Mouse (Mus musculus) 416B (cell line): Measurements from ENCODE around the gene Ubap1l.
"Not testable (repeated sequence)": the region's sequence is repeated elsewhere in the genome, so short reads cannot be mapped to it uniquely, and the experiment has no call there.

ENCODE experiments used
- DNase-seq: peaks from one replicate; pipeline ENCODE4 v3.0.0; 2011; ENCODE audit warnings: low read depth

Gene Ubap1l

DNA sequence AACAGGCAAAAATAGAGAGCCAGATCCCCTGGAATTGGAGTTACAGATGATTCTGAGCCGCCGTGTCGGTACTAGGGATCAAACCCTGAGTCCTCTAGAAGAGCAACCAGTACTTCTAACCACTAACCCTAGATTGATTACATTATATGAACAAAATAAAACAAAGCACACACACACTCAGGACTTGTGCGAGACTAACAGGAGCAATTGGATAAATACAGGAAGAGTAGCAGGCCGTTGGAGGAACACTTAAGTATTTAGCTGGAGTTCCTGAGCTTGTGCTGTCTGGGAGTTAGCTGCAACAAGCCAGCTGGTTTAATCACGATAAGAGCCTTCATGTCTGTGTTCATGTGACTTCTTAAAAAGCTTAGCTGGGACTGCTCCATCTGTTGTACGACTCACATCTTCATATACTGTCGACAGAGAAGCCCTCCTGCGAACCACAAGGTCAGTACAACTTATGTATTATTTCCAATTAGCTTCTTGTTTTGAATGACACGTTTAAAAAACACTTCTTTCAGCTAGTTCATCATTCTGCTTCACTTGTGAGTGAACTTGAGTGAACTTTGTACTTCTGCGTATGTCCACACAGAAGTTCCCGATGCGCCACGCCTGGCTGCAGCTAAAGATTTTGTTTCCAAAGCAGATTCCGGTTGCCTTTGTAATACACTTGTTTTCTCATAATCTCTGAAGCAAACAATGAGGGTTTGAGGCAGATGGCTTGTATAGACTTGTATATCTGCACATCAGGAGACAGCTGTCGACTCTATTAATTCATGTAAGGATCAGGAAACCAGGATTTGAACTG lies at the start of gene Ubap1l:
TSS of gene Ubap1l (plus strand) at position 401 of the 808 bp plus-strand sequence.
- no peak for DNase-seq

- peak; percentile 82 for DNase-seq
These were observed 48.0 kb upstream of the Ubap1l start for GRCm38 (mm10) chr9:65312669-65313357.

DNA sequence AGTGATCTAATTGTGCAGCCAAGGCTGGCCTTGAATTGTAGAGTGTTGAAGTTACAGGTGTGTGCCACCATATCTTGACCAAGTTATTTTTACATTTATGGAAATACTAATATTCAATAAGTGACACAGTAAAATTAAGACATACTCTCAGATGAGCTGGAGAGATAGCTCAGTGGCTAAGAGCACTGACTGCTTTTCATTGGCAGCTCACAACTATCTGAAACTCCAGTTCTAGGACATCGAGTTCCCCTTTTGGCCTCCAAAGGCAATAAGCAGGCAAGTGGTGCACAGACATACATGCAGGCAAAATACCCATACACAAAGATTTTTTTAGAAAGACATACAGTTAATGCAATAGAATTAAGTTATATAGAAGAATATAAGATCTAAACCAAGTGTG lies 47.0 kb upstream of the Ubap1l start:
- DNase-seq: no peak

DNA sequence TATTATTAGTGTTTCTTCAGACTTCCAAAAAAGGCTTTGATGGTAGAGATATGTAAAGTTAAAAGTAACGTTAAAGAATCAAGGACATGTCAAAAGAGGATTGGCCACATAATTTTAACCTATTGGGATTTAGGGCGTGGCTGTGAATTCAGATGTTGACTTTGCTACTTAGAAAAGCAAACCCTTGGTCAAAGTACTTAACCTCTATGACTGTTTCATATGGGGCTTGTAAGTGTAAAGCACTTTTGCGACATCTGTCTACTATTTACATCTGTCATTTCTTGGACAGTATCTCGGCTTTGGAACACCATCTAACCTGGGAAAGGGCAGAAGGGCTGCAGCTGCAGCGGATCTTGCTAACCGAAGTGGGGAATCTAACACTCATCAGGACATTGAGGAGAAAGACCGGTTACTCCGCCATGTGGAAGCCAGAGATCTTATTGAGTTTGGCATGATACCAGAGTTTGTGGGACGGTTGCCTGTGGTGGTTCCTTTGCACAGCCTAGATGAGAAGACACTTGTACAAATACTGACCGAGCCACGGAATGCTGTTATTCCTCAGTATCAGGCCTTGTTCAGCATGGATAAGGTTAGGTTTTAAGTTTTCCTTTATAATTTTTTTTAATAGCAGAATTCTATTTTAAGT lies 38.5 kb upstream of the Ubap1l start:
- DNase-seq: no peak

- DNase-seq: no peak
These were observed 34.9 kb upstream of the Ubap1l start for GRCm38 (mm10) chr9:65325971-65326370.

- no peak for DNase-seq
These were observed 33.5 kb upstream of the Ubap1l start for GRCm38 (mm10) chr9:65327371-65327770.

GRCm38 (mm10) chr9:65333958-65334357 lies 26.9 kb upstream of the Ubap1l start:
- DNase-seq: no peak

- no peak for DNase-seq
These were observed 21.7 kb upstream of the Ubap1l start for GRCm38 (mm10) chr9:65339146-65339545.

DNA sequence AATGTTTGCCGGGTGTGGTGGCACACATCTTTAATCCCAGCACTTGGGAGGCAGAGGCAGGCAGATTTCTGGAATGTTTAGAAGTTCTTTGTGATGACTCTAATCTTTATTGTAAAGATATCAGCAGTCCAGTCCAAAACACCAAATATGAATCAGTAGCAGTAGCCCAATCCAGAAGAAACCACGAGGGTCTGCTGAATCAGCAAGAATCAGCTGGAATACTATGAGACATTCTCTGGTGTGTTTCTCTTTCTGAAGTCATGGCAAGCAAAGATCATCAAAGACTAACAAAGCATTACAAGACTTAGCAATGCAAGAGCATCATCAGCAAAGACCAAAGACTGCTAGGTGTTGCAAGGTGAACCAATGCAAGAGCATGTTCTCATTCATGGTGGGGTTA lies 20.4 kb upstream of the Ubap1l start:
- DNase-seq: no peak

DNA sequence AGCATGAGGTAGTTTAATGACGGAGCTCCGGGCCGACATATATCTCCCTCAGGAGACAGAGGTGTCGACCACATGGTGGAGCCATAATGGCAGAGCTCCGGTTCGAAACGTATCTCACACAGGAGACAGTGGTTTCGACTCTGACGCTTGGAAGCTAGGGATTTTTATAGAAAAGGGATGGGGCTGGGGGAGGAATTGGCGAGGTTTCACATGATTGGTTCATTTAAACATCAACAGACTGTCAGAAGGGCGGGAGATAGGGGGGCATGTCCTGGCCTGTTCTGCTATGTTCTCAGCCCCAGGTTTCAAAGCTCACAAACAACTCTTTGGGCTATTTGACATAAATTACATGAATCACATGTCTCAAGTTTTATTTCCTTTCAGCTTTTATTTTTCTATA lies 15.4 kb upstream of the Ubap1l start:
- DNase-seq: not testable (repeated sequence)

GRCm38 (mm10) chr9:65345854-65346475 lies 14.9 kb upstream of the Ubap1l start, which contains the start of gene Pdcd7:
TSS of gene Pdcd7 (plus strand) at chr9:65346104.
- DNase-seq: peak; percentile 98

DNA sequence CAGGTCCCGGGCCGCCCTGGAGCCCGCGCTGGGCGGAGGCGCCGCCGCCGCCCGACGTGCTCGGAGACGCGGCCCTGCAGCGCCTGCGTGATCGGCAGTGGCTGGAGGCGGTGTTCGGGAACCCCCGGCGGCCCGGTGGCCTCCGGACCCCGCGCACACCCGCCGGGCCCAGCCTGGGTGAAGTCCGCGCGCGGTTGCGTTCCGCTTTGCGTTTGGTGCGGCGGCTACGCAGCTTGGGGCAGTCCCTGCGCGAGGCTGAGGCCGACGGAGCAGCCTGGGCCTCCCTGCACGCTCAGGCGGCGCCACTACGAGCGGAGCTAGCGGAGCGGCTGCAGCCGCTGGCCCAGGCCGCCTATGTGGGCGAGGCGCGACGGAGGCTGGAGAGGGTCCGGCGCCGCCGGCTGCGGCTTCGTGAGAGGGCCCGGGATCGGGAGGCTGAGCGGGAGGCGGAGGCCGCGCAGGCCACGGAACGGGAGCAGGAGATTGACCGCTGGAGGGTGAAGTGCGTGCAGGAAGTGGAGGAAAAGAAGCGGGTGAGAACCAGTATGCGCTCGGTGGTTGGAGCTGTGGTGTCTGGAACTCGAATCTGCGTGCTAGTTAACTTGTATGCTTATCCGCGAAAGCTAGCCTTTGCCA lies 14.2 kb upstream of the Ubap1l start:
- DNase-seq: peak; percentile 59

DNA sequence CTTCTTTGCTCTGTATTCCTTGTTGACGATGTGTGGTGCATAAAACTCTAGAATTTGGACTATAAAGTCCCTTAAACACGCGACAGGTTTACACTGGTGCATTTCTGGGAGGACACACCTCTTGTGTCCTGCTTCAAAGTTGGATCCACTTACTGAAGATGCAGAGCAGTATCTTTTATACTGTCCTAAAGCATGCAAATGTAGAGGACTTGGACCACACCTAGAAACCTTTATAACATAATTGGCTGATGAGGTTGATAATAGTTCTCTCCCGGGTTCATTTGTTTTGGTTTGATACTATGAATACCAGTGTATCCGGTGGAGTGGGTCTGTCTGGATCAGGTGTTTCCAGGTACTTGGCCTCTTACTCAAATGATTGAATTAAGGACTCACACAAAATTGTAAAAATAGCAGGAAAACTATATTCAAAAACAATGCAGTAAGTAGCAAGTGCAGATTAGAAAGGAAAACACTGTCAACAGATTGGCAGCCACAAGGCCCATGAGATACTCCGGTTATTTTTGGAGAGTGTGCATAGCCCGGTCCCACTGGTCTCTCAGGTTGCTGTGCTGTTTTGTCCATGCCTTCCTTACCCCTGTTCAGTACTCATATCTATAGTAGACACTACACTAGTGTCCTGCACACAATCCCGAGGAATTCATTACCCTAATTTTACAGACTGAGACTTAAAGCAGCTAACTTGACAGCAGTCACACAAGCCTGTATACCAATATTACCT lies 13.6 kb upstream of the Ubap1l start:
- DNase-seq: no peak

- peak; percentile 55 for DNase-seq
These were observed 7.6 kb upstream of the Ubap1l start for GRCm38 (mm10) chr9:65353251-65353650.

DNA sequence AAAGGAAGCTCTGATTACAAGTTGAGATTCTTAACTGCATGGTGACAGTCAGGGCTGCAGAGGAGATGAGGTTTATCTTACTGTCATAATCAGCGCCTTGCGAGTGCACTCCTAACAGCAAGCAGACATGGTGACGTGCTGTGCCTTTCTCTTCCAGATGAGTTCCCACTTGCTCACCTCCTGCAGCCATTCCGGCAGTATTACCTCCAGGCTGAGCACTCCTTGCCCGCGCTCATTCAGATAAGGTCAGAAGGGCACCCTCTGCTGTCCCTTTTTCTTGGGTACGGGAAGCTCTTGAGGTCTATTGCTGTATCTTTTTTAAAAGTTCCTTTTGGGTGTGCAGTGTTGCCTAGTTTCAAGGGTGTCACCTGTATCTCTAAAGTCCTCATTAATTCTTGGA lies 4.3 kb upstream of the Ubap1l start:
- no peak for DNase-seq

DNA sequence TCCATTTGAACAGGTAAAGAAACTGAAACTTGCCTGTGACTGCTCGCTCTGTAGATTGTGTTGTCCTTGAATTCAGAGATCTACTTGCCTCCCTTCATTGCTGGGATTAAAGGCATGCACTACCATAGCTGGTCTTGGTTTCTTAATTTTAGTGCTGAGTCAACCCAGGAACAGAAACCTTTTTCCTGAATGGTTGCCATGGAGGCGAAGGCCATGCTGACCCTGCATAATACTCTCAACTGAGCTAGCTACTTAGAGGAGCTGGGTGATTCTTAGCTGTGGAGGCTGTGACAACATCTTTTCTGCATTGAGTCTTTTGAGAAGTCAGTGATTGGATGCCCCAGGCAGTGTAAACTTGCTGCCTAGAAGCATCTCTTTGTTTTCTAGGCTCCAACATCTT lies 3.9 kb upstream of the Ubap1l start:
- no peak for DNase-seq

GRCm38 (mm10) chr9:65358956-65359480 lies 1.8 kb upstream of the Ubap1l start:
- DNase-seq: no peak

DNA sequence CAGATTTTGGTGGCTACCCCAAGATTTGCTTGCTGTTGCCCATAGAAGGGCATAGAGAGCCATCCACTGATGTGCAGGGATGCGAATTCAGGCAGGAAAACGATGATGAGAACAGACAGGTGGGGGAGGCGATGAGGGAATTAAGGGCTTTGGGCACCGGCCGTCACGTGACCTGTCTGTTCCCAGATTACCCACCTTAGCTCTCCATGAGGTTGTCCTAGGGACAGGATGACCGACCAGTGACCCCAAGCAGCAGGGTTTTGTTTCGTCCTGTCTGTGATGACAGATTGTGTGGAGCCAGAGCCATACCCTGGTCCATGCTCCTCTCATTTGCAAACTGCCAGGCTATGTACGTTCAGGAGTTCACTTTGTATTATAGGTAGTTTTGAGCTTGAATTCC lies 2.8 kb downstream of the Ubap1l start:
- no peak for DNase-seq

GRCm38 (mm10) chr9:65365721-65366120 lies 4.9 kb downstream of the Ubap1l start:
- no peak for DNase-seq

DNA sequence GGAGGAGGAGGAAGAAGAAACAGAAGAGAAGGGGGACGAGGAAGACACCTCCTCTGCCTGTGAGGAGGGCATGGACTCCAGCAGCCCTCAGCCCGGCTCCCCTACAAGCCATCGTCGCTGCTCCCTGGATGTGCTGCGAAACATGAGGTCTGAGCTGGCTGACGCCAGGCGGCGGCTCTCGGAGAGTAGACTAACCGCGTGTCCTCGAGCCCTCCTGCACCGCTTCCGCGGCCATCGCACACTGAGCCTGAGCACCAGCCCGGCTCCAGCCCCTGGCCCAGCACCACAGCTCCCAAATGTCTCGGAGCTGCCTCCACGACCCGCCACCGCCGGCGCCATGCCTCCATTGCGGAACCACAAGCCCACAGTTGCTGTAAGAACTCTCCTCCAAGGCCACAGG lies 10.9 kb downstream of the Ubap1l start:
- no peak for DNase-seq

- peak; percentile 57 for DNase-seq
These were observed 11.6 kb downstream of the Ubap1l start for GRCm38 (mm10) chr9:65372449-65372848.
